Mouse (Mus musculus) MEL (cell line): ENCODE measurements around the gene Ankrd44. TPM values are rescaled to one million over a fixed set of nuclear protein-coding genes. Genes with fewer than 3 reads are reported as not detected.
A peak's percentile ranks its signal among the peaks of the same experiment; 100 is the strongest.

ENCODE experiments used
- DNase-seq: peaks from one replicate; pipeline ENCODE4 v3.0.0; 2011; ENCODE audit warnings: low read depth, low spot score
- H3K27ac ChIP-seq: 2 replicates; pipeline ENCODE4 v1.5.1; 2012; ENCODE audit warnings: low read depth, mild to moderate bottlenecking, control low read depth, low read length, moderate library complexity; ENCODE audit not compliant: control insufficient read depth
- H3K27me3 ChIP-seq, 2 experiments: fragments of 150-350 bp in 1 of 2; sonication (generic) in 1 of 2; 2 replicates each; pipeline ENCODE4 v1.6.1; 2012; ENCODE audit warnings: low read length in 2 of 2, mild to moderate bottlenecking in 2 of 2, improper control_type of control experiment in 1 of 2, moderate library complexity in 1 of 2; ENCODE audit not compliant: insufficient read depth in 2 of 2, control insufficient read depth in 1 of 2
- H3K36me3 ChIP-seq, 2 experiments: 2 replicates each; pipeline ENCODE4 v1.6.1; 2012 to 2014; ENCODE audit warnings: low read length in 2 of 2, improper control_type of control experiment in 1 of 2, inconsistent platforms in 1 of 2, mild to moderate bottlenecking in 1 of 2; ENCODE audit not compliant: insufficient read depth in 2 of 2, control insufficient read depth in 1 of 2
- H3K4me1 ChIP-seq, 2 experiments: fragments of 150-350 bp in 1 of 2; sonication (generic) in 1 of 2; 2 replicates each; pipeline ENCODE4 v1.6.1; 2012; ENCODE audit warnings: low read length in 2 of 2, improper control_type of control experiment in 1 of 2, mild to moderate bottlenecking in 1 of 2; ENCODE audit not compliant: insufficient read depth in 2 of 2, control insufficient read depth in 1 of 2
- H3K4me3 ChIP-seq, 2 experiments: fragments of 150-350 bp in 1 of 2; sonication (generic) in 1 of 2; 2 replicates each; pipeline ENCODE4 v1.5.1; 2012; ENCODE audit warnings: low read depth in 2 of 2, low read length in 2 of 2, mild to moderate bottlenecking in 2 of 2, moderate library complexity in 2 of 2, control low read depth in 1 of 2, improper control_type of control experiment in 1 of 2; ENCODE audit not compliant: control insufficient read depth in 1 of 2, insufficient read depth in 1 of 2
- H3K79me2 ChIP-seq: 2 replicates; pipeline ENCODE4 v1.6.1; 2012; ENCODE audit warnings: mild to moderate bottlenecking, low read length, moderate library complexity; ENCODE audit not compliant: control insufficient read depth, poor library complexity, insufficient read depth
- H3K9ac ChIP-seq: 2 replicates; pipeline ENCODE4 v1.6.1; 2012; ENCODE audit warnings: low read depth, mild to moderate bottlenecking, control low read depth, low read length, moderate library complexity; ENCODE audit not compliant: control insufficient read depth, poor library complexity, severe bottlenecking
- H3K9me3 ChIP-seq: fragments of 150-350 bp; sonication (generic); replicated peaks from 2 replicates; pipeline ENCODE4 v1.6.1; 2012; ENCODE audit warnings: mild to moderate bottlenecking, low read length, improper control_type of control experiment, moderate library complexity; ENCODE audit not compliant: insufficient read depth
- BHLHE40 ChIP-seq: IDR thresholded peaks from 2 replicates; pipeline ENCODE4 v1.6.1; 2012; ENCODE audit warnings: low read depth, mild to moderate bottlenecking, inconsistent platforms, low read length, improper control_type of control experiment, borderline replicate concordance
- CTCF ChIP-seq, 3 experiments: IDR thresholded peaks in 2 of 3; conservative IDR thresholded peaks in 1 of 3; 2 replicates each; pipeline ENCODE4 v1.5.1; 2011 to 2012; ENCODE audit warnings: low read length in 3 of 3, low read depth in 2 of 3, mild to moderate bottlenecking in 2 of 3, improper control_type of control experiment in 1 of 3, inconsistent platforms in 1 of 3, mixed read lengths in 1 of 3, moderate library complexity in 1 of 3; ENCODE audit not compliant: control insufficient read depth in 1 of 3, insufficient read depth in 1 of 3, poor library complexity in 1 of 3, severe bottlenecking in 1 of 3
- EP300 ChIP-seq, 2 experiments: IDR thresholded peaks; 2 replicates each; pipeline ENCODE4 v1.6.1; 2011; ENCODE audit warnings: improper control_type of control experiment in 2 of 2, low read length in 2 of 2, low read depth in 1 of 2, mild to moderate bottlenecking in 1 of 2
- ETS1 ChIP-seq: IDR thresholded peaks from 2 replicates; pipeline ENCODE4 v1.6.1; 2012; ENCODE audit warnings: low read depth, mild to moderate bottlenecking, inconsistent platforms, low read length, improper control_type of control experiment, moderate library complexity
- GABPA ChIP-seq: IDR thresholded peaks from 2 replicates; pipeline ENCODE4 v1.6.1; 2012; ENCODE audit warnings: low read depth, mild to moderate bottlenecking, inconsistent platforms, low read length, improper control_type of control experiment, moderate library complexity
- MAFK ChIP-seq: IDR thresholded peaks from 2 replicates; pipeline ENCODE4 v1.6.1; 2011; ENCODE audit warnings: low read depth, mild to moderate bottlenecking, low read length, improper control_type of control experiment, borderline replicate concordance
- MAZ ChIP-seq: IDR thresholded peaks from 2 replicates; pipeline ENCODE4 v1.6.1; 2012; ENCODE audit warnings: low read depth, mild to moderate bottlenecking, inconsistent platforms, low read length, improper control_type of control experiment
- MXI1 ChIP-seq: IDR thresholded peaks from 2 replicates; pipeline ENCODE4 v1.6.1; 2011; ENCODE audit warnings: mild to moderate bottlenecking, low read depth, low read length, improper control_type of control experiment
- SIN3A ChIP-seq: IDR thresholded peaks from 2 replicates; pipeline ENCODE4 v1.6.1; 2012; ENCODE audit warnings: low read length, improper control_type of control experiment, inconsistent platforms
- TBP ChIP-seq: IDR thresholded peaks from 2 replicates; pipeline ENCODE4 v1.8.0; 2011; ENCODE audit warnings: low read depth, low read length, improper control_type of control experiment
- ZC3H11A ChIP-seq: IDR thresholded peaks from 2 replicates; pipeline ENCODE4 v1.6.1; 2012; ENCODE audit warnings: low read depth, mild to moderate bottlenecking, inconsistent platforms, low read length, improper control_type of control experiment
- ZNF384 ChIP-seq: IDR thresholded peaks from 2 replicates; pipeline ENCODE4 v1.6.1; 2012; ENCODE audit warnings: low read depth, mild to moderate bottlenecking, inconsistent platforms, low read length, improper control_type of control experiment
- polyA plus RNA-seq, 2 experiments: library from polyadenylated mRNA; stranded (reverse) in 1 of 2; unstranded in 1 of 2; fragments of >175 nt in 1 of 2; fragments of >200 nt in 1 of 2; gene quantifications; 2 replicates each; pipeline versions ENCODE4 v1.2.1 to v1.2.4; 2012; ENCODE audit warnings: low replicate concordance in 2 of 2, low read depth in 1 of 2; ENCODE audit not compliant: insufficient read length in 2 of 2, insufficient read depth in 1 of 2, missing spikeins in 1 of 2
- total RNA-seq: library from RNA; depleted of rRNA; stranded (reverse); fragments of 300-350 nt; gene quantifications from 2 replicates; pipeline ENCODE4 v1.2.3, GENCODE M21; 2012

The Ankrd44 gene
- total and polyA plus RNA-seq, 3 experiments = 2.3 to 4.4 TPM; not detected in 1

- H3K4me1 ChIP-seq = peaks cover 7 to 28% of the 10 kb centered on the region in 2 experiments; a peak in 3 of 4 replicates
- peak; percentile 26 for DNase-seq
- peaks cover 0 to 1% of the 10 kb centered on the region in 2 experiments; a peak in 2 of 4 replicates for H3K27me3 ChIP-seq
- H3K4me3 ChIP-seq = no peak overlapping the region
- H3K9ac ChIP-seq = no peak overlapping the region
- H3K79me2 ChIP-seq = no peaks in the 10 kb centered on the region
- no peaks in the 10 kb centered on the region for H3K9me3 ChIP-seq
- TF ChIP-seq SIN3A = 0 out of 2 replicates have a peak, but pooled peaks have one; percentile 28
- no peak for TF ChIP-seq GABPA
- 0 out of 4 replicates have a peak, but pooled peaks of 1 of the 2 experiments have one; percentile 29 for TF ChIP-seq EP300 (IDR thresholded peaks at IDR 0.05; ENCODE audit: low read depth in 1 of 2, low read length in 2 of 2)
- peak; percentile 56 for TF ChIP-seq ETS1
- peaks cover 0 to 24% of the 10 kb centered on the region in 2 experiments; a peak in 2 of 4 replicates for H3K36me3 ChIP-seq
- no peak overlapping the region for H3K27ac ChIP-seq
Observed at GRCm38 (mm10) chr1:54924309-54924685, 1.9 kb downstream of the Ankrd44 start.

GRCm38 (mm10) chr1:54923366-54924308, 2.5 kb downstream of the Ankrd44 start:
- no peaks in the 10 kb centered on the region for H3K79me2 ChIP-seq
- H3K9me3 ChIP-seq = no peaks in the 10 kb centered on the region
- peak; percentile 64 for DNase-seq
- peaks cover 0 to 24% of the 10 kb centered on the region in 2 experiments; a peak in 2 of 4 replicates for H3K36me3 ChIP-seq
- TF ChIP-seq SIN3A = no peak
- peak; percentile 37; the same call in 1 of the 2 replicates for TF ChIP-seq TBP
- H3K9ac ChIP-seq = no peak overlapping the region
- peaks cover 0 to 1% of the 10 kb centered on the region in 2 experiments; a peak in 2 of 4 replicates for H3K27me3 ChIP-seq
- H3K4me1 ChIP-seq = peaks cover 7 to 28% of the 10 kb centered on the region in 2 experiments; a peak in 3 of 4 replicates
- no peak overlapping the region for H3K27ac ChIP-seq
- peak overlapping the region in 1 of 2 experiments; percentile 22; a peak in 1 of 4 replicates for H3K4me3 ChIP-seq

- peaks cover 7 to 28% of the 10 kb centered on the region in 2 experiments; a peak in 3 of 4 replicates for H3K4me1 ChIP-seq
- no peak overlapping the region for H3K9ac ChIP-seq
- H3K9me3 ChIP-seq = no peaks in the 10 kb centered on the region
- no peak for TF ChIP-seq CTCF (IDR thresholded peaks at IDR 0.05 in 2 of 3, conservative IDR thresholded peaks at IDR 0.05 in 1 of 3; ENCODE audit: control insufficient read depth in 1 of 3, insufficient read depth in 1 of 3, low read depth in 2 of 3, low read length in 3 of 3, poor library complexity in 1 of 3, severe bottlenecking in 1 of 3)
- TF ChIP-seq ZC3H11A = no peak
- TF ChIP-seq ETS1 = no peak
- no peak for TF ChIP-seq MAZ
- peak; percentile 23; the same call in 1 of the 2 replicates for TF ChIP-seq ZNF384
- TF ChIP-seq BHLHE40 = no peak
- no peak for TF ChIP-seq MXI1
- no peak for TF ChIP-seq MAFK
- TF ChIP-seq, all 39 proteins: peak for 1
- Histone ChIP-seq H3K79me2 (no peaks in the 10 kb centered on the region), H3K27ac (no peak overlapping the region), H3K27me3 (peaks cover 0 to 1% of the 10 kb centered on the region in 2 experiments; a peak in 1 of 4 replicates), H3K4me3 (no peak overlapping the region), H3K36me3 (peaks cover 0 to 24% of the 10 kb centered on the region in 2 experiments; a peak in 2 of 4 replicates)
- peak; percentile 22 for DNase-seq
Observed at GRCm38 (mm10) chr1:54922707-54923106, 3.5 kb downstream of the Ankrd44 start.
